Mouse (Mus musculus): ENCODE measurements at regions not wholly inside any gene's neighbourhood (a gene's known extent, or its start where the extent isn't known, plus 50 kb on each side); places are given as distances from the start of the nearest gene placed in this dataset.

- no peak for TF ChIP-seq CTCF (IDR thresholded peaks at IDR 0.05; ENCODE audit: low read depth, low read length)
- TF ChIP-seq POLR2A (IDR thresholded peaks at IDR 0.05; ENCODE audit: borderline replicate concordance, low read depth, low read length): no peak
Measured at GRCm38 (mm10) chr16:55578686-55579085, 260.0 kb downstream of the Nfkbiz start.

Data from bone marrow macrophage, adult 2 months (primary cell).